Mouse (Mus musculus): Measurements from ENCODE around the gene Prm2. TPM values are rescaled to one million over a fixed set of nuclear protein-coding genes. Genes with fewer than 3 reads are reported as not detected.

Gene Prm2
- polyA plus RNA-seq, 1 experiment from 2014 or later = not detected

GRCm38 (mm10) chr16:10834911-10835587, 39.1 kb upstream of the Prm2 start, which contains the start of gene Rmi2:
Rmi2 (plus strand) TSS chr16:10835059.
- peak within 1 kb of the TSS; percentile 95 for H3K4me2 ChIP-seq (ENCODE audit: low read depth, low read length)
- peak within 1 kb of the TSS; percentile 37; the same call in 1 of the 2 replicates for H3K9ac ChIP-seq (replicated peaks; ENCODE audit: low read depth, low read length)
- H3K9me3 ChIP-seq (ENCODE audit: control insufficient read depth, low read length) = no peaks in the 10 kb centered on the region
- WGBS = under 1% methylated on average over 48 of the region's 69 CpGs
- H3K36me3 ChIP-seq (ENCODE audit: control insufficient read depth, insufficient read depth, low read length) = no peaks in the 10 kb centered on the region
- no peak within 1 kb of the TSS for H3K27ac ChIP-seq (ENCODE audit: low read depth, low read length)
- ATAC-seq (ENCODE audit: low read depth) = peak; percentile 96
- peak within 1 kb of the TSS; percentile 68 for H3K4me3 ChIP-seq (ENCODE audit: low read depth, low read length)
- no peaks in the 10 kb centered on the region for H3K4me1 ChIP-seq (ENCODE audit: control insufficient read depth, insufficient read depth, low read length)
- H3K27me3 ChIP-seq (ENCODE audit: control insufficient read depth, insufficient read depth, low read length) = no peaks in the 10 kb centered on the region

GRCm38 (mm10) chr16:10834542-10834910, 38.6 kb upstream of the Prm2 start:
- no peaks in the 10 kb centered on the region for H3K4me1 ChIP-seq (ENCODE audit: control insufficient read depth, insufficient read depth, low read length)
- peak overlapping the region; percentile 68 for H3K4me3 ChIP-seq (ENCODE audit: low read depth, low read length)
- no peak overlapping the region for H3K9ac ChIP-seq (replicated peaks; ENCODE audit: low read depth, low read length)
- no peaks in the 10 kb centered on the region for H3K36me3 ChIP-seq (ENCODE audit: control insufficient read depth, insufficient read depth, low read length)
- H3K27me3 ChIP-seq (ENCODE audit: control insufficient read depth, insufficient read depth, low read length) = no peaks in the 10 kb centered on the region
- H3K9me3 ChIP-seq (ENCODE audit: control insufficient read depth, low read length) = no peaks in the 10 kb centered on the region
- peak overlapping the region; percentile 95 for H3K4me2 ChIP-seq (ENCODE audit: low read depth, low read length)
- 8% methylated on average over 12 of the region's 12 CpGs for WGBS
- ATAC-seq (ENCODE audit: low read depth) = no peak
- H3K27ac ChIP-seq (ENCODE audit: low read depth, low read length) = no peak overlapping the region

GRCm38 (mm10) chr16:10828461-10828805, 32.5 kb upstream of the Prm2 start:
- Histone ChIP-seq H3K27ac (ENCODE audit: low read depth, low read length) (no peak overlapping the region), H3K27me3 (ENCODE audit: control insufficient read depth, insufficient read depth, low read length) (no peaks in the 10 kb centered on the region), H3K9me3 (ENCODE audit: control insufficient read depth, low read length) (no peaks in the 10 kb centered on the region), H3K4me2 (ENCODE audit: low read depth, low read length) (no peak overlapping the region), H3K9ac (replicated peaks; ENCODE audit: low read depth, low read length) (no peak overlapping the region), H3K36me3 (ENCODE audit: control insufficient read depth, insufficient read depth, low read length) (no peaks in the 10 kb centered on the region), H3K4me1 (ENCODE audit: control insufficient read depth, insufficient read depth, low read length) (no peaks in the 10 kb centered on the region), H3K4me3 (ENCODE audit: low read depth, low read length) (no peak overlapping the region)
- 75% methylated on average over 4 of the region's 4 CpGs for WGBS
- ATAC-seq (ENCODE audit: low read depth) = no peak

GRCm38 (mm10) chr16:10827766-10828460, 32.0 kb upstream of the Prm2 start:
- 78% methylated on average over 7 of the region's 7 CpGs for WGBS
- Histone ChIP-seq H3K4me3 (ENCODE audit: low read depth, low read length) (no peak overlapping the region), H3K9ac (replicated peaks; ENCODE audit: low read depth, low read length) (no peak overlapping the region), H3K27ac (ENCODE audit: low read depth, low read length) (no peak overlapping the region), H3K9me3 (ENCODE audit: control insufficient read depth, low read length) (no peaks in the 10 kb centered on the region), H3K4me2 (ENCODE audit: low read depth, low read length) (no peak overlapping the region), H3K4me1 (ENCODE audit: control insufficient read depth, insufficient read depth, low read length) (no peaks in the 10 kb centered on the region), H3K36me3 (ENCODE audit: control insufficient read depth, insufficient read depth, low read length) (no peaks in the 10 kb centered on the region), H3K27me3 (ENCODE audit: control insufficient read depth, insufficient read depth, low read length) (no peaks in the 10 kb centered on the region)
- no peak for ATAC-seq (ENCODE audit: low read depth)

GRCm38 (mm10) chr16:10827269-10827668, 31.3 kb upstream of the Prm2 start:
- H3K4me2 ChIP-seq (ENCODE audit: low read depth, low read length) = no peak overlapping the region
- WGBS = 94% methylated on average over 9 of the region's 9 CpGs
- no peak for ATAC-seq (ENCODE audit: low read depth)
- no peaks in the 10 kb centered on the region for H3K9me3 ChIP-seq (ENCODE audit: control insufficient read depth, low read length)
- H3K4me1 ChIP-seq (ENCODE audit: control insufficient read depth, insufficient read depth, low read length) = no peaks in the 10 kb centered on the region
- H3K4me3 ChIP-seq (ENCODE audit: low read depth, low read length) = no peak overlapping the region
- H3K9ac ChIP-seq (replicated peaks; ENCODE audit: low read depth, low read length) = no peak overlapping the region
- H3K27me3 ChIP-seq (ENCODE audit: control insufficient read depth, insufficient read depth, low read length) = no peaks in the 10 kb centered on the region
- H3K27ac ChIP-seq (ENCODE audit: low read depth, low read length) = no peak overlapping the region
- H3K36me3 ChIP-seq (ENCODE audit: control insufficient read depth, insufficient read depth, low read length) = no peaks in the 10 kb centered on the region

GRCm38 (mm10) chr16:10825840-10826239, 29.9 kb upstream of the Prm2 start:
- 88% methylated on average over 4 of the region's 4 CpGs for WGBS
- H3K36me3 ChIP-seq (ENCODE audit: control insufficient read depth, insufficient read depth, low read length) = no peaks in the 10 kb centered on the region

GRCm38 (mm10) chr16:10824536-10824935, 28.6 kb upstream of the Prm2 start:
- H3K4me2 ChIP-seq (ENCODE audit: low read depth, low read length) = no peak overlapping the region
- no peak for ATAC-seq (ENCODE audit: low read depth)
- no peak overlapping the region for H3K27ac ChIP-seq (ENCODE audit: low read depth, low read length)
- no peaks in the 10 kb centered on the region for H3K9me3 ChIP-seq (ENCODE audit: control insufficient read depth, low read length)
- H3K4me1 ChIP-seq (ENCODE audit: control insufficient read depth, insufficient read depth, low read length) = no peaks in the 10 kb centered on the region
- H3K9ac ChIP-seq (replicated peaks; ENCODE audit: low read depth, low read length) = no peak overlapping the region
- 79% methylated on average over 1 of the region's 1 CpGs for WGBS
- no peaks in the 10 kb centered on the region for H3K36me3 ChIP-seq (ENCODE audit: control insufficient read depth, insufficient read depth, low read length)
- no peaks in the 10 kb centered on the region for H3K27me3 ChIP-seq (ENCODE audit: control insufficient read depth, insufficient read depth, low read length)
- no peak overlapping the region for H3K4me3 ChIP-seq (ENCODE audit: low read depth, low read length)

More at GRCm38 (mm10) chr16:10825840-10826239, 29.9 kb upstream of the Prm2 start:
- no peak for ATAC-seq (ENCODE audit: low read depth)
- H3K9me3 ChIP-seq (ENCODE audit: control insufficient read depth, low read length) = no peaks in the 10 kb centered on the region
- no peaks in the 10 kb centered on the region for H3K27me3 ChIP-seq (ENCODE audit: control insufficient read depth, insufficient read depth, low read length)
- H3K4me3 ChIP-seq (ENCODE audit: low read depth, low read length) = no peak overlapping the region
- no peaks in the 10 kb centered on the region for H3K4me1 ChIP-seq (ENCODE audit: control insufficient read depth, insufficient read depth, low read length)
- no peak overlapping the region for H3K27ac ChIP-seq (ENCODE audit: low read depth, low read length)
- H3K9ac ChIP-seq (replicated peaks; ENCODE audit: low read depth, low read length) = no peak overlapping the region
- H3K4me2 ChIP-seq (ENCODE audit: low read depth, low read length) = no peak overlapping the region

- H3K9ac ChIP-seq (replicated peaks; ENCODE audit: low read depth, low read length) = no peak overlapping the region
- no peak for ATAC-seq (ENCODE audit: low read depth)
- no peaks in the 10 kb centered on the region for H3K27me3 ChIP-seq (ENCODE audit: control insufficient read depth, insufficient read depth, low read length)
- H3K4me2 ChIP-seq (ENCODE audit: low read depth, low read length) = no peak overlapping the region
- H3K36me3 ChIP-seq (ENCODE audit: control insufficient read depth, insufficient read depth, low read length) = no peaks in the 10 kb centered on the region
- no peaks in the 10 kb centered on the region for H3K4me1 ChIP-seq (ENCODE audit: control insufficient read depth, insufficient read depth, low read length)
- 61% methylated on average over 4 of the region's 4 CpGs for WGBS
- H3K27ac ChIP-seq (ENCODE audit: low read depth, low read length) = no peak overlapping the region
- no peak overlapping the region for H3K4me3 ChIP-seq (ENCODE audit: low read depth, low read length)
- H3K9me3 ChIP-seq (ENCODE audit: control insufficient read depth, low read length) = no peaks in the 10 kb centered on the region
These were observed 25.5 kb upstream of the Prm2 start for GRCm38 (mm10) chr16:10821387-10821786.

GRCm38 (mm10) chr16:10819966-10820365, 24.0 kb upstream of the Prm2 start:
- H3K36me3 ChIP-seq (ENCODE audit: control insufficient read depth, insufficient read depth, low read length) = no peaks in the 10 kb centered on the region
- H3K9me3 ChIP-seq (ENCODE audit: control insufficient read depth, low read length) = no peaks in the 10 kb centered on the region
- no peak overlapping the region for H3K4me3 ChIP-seq (ENCODE audit: low read depth, low read length)
- no peak overlapping the region for H3K4me2 ChIP-seq (ENCODE audit: low read depth, low read length)
- H3K9ac ChIP-seq (replicated peaks; ENCODE audit: low read depth, low read length) = no peak overlapping the region
- H3K27ac ChIP-seq (ENCODE audit: low read depth, low read length) = no peak overlapping the region
- WGBS = 69% methylated on average over 3 of the region's 3 CpGs
- H3K4me1 ChIP-seq (ENCODE audit: control insufficient read depth, insufficient read depth, low read length) = no peaks in the 10 kb centered on the region
- no peak for ATAC-seq (ENCODE audit: low read depth)
- no peaks in the 10 kb centered on the region for H3K27me3 ChIP-seq (ENCODE audit: control insufficient read depth, insufficient read depth, low read length)

All from neural tube, embryonic 14.5 days (tissue).